Mouse (Mus musculus): ENCODE data around the gene Prrg4. TPM values are rescaled to one million over a fixed set of nuclear protein-coding genes. Genes with fewer than 3 reads are reported as not detected.
"Not testable (repeated sequence)": the region's sequence is repeated elsewhere in the genome, so short reads cannot be mapped to it uniquely, and the experiment has no call there.

Prrg4 gene
- polyA plus RNA-seq, 1 experiment from 2014 or later, result 0.35 TPM

DNA sequence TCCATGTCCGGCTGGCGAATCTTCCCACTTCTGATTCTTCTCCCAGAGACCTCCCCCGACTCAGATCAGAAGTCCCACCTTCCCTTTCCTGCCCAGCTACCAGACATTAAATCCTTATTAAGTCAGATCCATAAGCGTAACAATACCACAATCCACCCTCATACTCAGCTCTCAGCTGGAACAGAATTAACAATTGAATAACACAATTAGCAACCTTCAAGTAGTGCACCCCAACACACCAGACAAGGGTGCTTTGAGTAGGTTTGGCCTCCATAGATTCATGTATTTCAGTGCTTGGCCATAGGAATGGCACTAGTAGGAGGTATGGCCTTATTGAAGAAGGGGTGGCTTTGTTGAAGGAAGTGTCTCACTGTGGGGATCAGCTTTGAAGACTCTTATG lies 23.5 kb downstream of the Prrg4 start:
- H3K4me1 ChIP-seq, result no peaks in the 10 kb centered on the region
- H3K4me2 ChIP-seq (replicated peaks), result no peak overlapping the region
- no peaks in the 10 kb centered on the region for H3K36me3 ChIP-seq
- 90% methylated on average over 4 of the region's 4 CpGs for WGBS
- no peak overlapping the region for H3K9ac ChIP-seq
- ATAC-seq (ENCODE audit: low FRiP score, low read depth), result no peak
- H3K27me3 ChIP-seq (replicated peaks), result no peaks in the 10 kb centered on the region
- no peak overlapping the region for H3K27ac ChIP-seq
- H3K4me3 ChIP-seq, result no peak overlapping the region
- H3K9me3 ChIP-seq, result no peaks in the 10 kb centered on the region

GRCm38 (mm10) chr2:104818763-104819162 lies 30.9 kb downstream of the Prrg4 start:
- not testable (repeated sequence) for H3K4me1 ChIP-seq; H3K4me2 ChIP-seq (replicated peaks); H3K9ac ChIP-seq; H3K4me3 ChIP-seq; H3K27me3 ChIP-seq (replicated peaks); ATAC-seq (ENCODE audit: low FRiP score, low read depth); H3K27ac ChIP-seq; H3K9me3 ChIP-seq; H3K36me3 ChIP-seq
- 87% methylated on average over 3 of the region's 3 CpGs for WGBS

DNA sequence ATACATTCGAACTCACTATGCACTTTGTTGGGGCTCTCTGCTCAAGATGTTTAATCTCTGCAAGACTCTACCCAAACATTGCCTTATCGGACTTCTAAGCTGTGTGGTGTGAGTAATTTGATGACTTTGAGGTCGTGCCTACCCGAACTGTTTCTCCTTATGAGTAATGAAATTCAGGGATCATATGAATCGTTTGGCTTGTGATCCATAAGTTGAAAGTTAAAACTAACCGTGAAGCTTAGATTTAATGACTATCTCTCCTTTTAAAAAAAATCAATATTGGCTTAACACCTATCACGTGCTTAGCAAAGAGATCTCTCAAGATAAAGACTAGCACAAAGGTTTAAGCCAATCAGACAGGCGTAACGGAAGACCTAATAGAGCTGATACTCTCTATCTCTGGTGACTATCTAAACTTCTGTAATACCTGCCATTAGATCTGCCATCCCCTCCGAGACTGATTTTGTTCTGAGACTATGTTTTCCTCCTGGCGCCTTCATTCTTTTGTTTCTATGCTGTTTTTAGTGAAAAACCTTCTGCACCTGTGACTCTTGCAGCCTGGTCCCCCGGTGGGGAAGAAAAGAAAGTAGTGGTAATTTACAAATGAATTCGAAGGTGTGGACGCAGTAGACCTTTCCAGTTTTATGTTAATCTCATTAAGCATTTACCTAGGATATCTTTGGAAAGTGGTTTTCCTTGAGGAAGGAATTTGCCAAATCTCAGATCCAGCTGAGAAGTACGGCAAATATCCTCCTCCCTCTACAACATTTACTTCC lies 31.9 kb downstream of the Prrg4 start:
- ATAC-seq (ENCODE audit: low FRiP score, low read depth), result no peak; the same call in 1 of the 2 replicates
- H3K27me3 ChIP-seq (replicated peaks), result no peaks in the 10 kb centered on the region
- no peaks in the 10 kb centered on the region for H3K36me3 ChIP-seq
- peaks cover 10% of the 10 kb centered on the region; the same call in 1 of the 2 replicates for H3K4me1 ChIP-seq
- H3K4me3 ChIP-seq, result peak overlapping the region; percentile 81
- H3K27ac ChIP-seq, result no peak overlapping the region
- peak overlapping the region; percentile 96 for H3K9ac ChIP-seq
- H3K4me2 ChIP-seq (replicated peaks), result peak overlapping the region; percentile 65
- H3K9me3 ChIP-seq, result no peaks in the 10 kb centered on the region
- WGBS, result 3% methylated on average over 15 of the region's 15 CpGs

DNA sequence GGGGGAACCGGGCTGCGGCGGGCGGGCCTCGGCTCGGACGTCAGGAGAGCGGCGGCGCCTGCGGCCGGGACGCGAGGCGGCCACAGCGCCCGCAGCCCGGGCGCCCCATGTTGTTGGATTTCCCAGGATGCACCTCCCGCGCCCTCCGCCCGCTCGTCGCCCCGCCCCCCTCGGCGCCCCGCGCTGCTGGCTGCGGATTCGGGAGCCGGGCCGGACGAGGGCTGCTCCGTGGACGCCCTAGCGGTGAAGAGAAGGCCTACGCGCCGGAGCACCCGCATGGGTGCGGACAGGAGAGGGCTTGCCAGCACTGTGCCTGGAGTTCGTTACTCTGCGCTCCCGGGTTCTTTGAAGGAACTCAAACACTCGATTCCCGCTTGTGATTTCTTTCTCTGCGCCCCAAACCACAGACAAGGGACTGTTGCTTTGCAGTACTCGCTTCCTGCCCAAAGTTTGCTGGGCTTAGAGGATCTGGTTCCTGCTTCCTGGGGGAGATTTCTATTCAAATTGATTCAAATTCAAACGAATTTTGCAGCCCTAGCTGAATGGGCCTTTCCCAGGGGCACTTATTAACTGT lies 32.7 kb downstream of the Prrg4 start:
- Histone ChIP-seq H3K9me3 (no peaks in the 10 kb centered on the region), H3K27ac (peak overlapping the region; percentile 95), H3K4me1 (peaks cover 10% of the 10 kb centered on the region; the same call in 1 of the 2 replicates), H3K9ac (peak overlapping the region; percentile 96), H3K4me3 (peak overlapping the region; percentile 81), H3K36me3 (no peaks in the 10 kb centered on the region), H3K27me3 (replicated peaks) (no peaks in the 10 kb centered on the region), H3K4me2 (replicated peaks) (peak overlapping the region; percentile 65)
- under 1% methylated on average over 30 of the region's 51 CpGs for WGBS
- peak; percentile 98 for ATAC-seq (ENCODE audit: low FRiP score, low read depth)

DNA sequence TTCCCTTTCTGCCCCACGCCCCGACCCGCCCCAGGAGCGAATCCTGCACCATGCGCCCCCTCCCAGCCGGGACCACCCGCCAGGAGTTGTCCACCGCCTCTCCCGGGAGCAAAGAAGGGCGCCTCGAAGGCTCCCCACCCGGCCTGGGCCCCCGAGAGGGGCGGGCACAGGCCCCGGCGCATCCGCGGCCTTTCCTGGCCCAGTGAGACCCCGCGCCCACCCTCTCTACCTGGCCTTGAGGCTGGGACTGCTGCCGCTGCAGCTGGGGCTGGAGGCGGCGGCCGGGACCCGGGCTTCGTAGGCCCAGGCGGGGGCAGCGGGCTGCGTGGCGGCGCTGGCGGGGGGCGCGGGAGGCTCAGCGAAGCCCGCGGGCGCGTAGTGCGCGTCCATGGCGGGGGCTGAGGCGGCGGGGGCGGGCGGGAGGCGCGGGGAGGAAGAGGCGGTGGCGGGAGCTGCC lies 33.3 kb downstream of the Prrg4 start, which contains the start of gene Qser1:
Gene Qser1 (minus strand): TSS at position 390 of the 457 bp plus-strand sequence.
- under 1% methylated on average over 34 of the region's 50 CpGs for whole genome bisulfite sequencing
- H3K9ac ChIP-seq, result peak within 1 kb of the TSS; percentile 96
- peaks cover 10% of the 10 kb centered on the region; the same call in 1 of the 2 replicates for H3K4me1 ChIP-seq
- no peaks in the 10 kb centered on the region for H3K9me3 ChIP-seq
- peak within 1 kb of the TSS; percentile 81 for H3K4me3 ChIP-seq
- H3K27me3 ChIP-seq (replicated peaks), result no peaks in the 10 kb centered on the region
- ATAC-seq (ENCODE audit: low FRiP score, low read depth), result peak; percentile 75
- H3K4me2 ChIP-seq (replicated peaks), result peak within 1 kb of the TSS; percentile 65
- no peaks in the 10 kb centered on the region for H3K36me3 ChIP-seq
- H3K27ac ChIP-seq, result peak within 1 kb of the TSS; percentile 95

DNA sequence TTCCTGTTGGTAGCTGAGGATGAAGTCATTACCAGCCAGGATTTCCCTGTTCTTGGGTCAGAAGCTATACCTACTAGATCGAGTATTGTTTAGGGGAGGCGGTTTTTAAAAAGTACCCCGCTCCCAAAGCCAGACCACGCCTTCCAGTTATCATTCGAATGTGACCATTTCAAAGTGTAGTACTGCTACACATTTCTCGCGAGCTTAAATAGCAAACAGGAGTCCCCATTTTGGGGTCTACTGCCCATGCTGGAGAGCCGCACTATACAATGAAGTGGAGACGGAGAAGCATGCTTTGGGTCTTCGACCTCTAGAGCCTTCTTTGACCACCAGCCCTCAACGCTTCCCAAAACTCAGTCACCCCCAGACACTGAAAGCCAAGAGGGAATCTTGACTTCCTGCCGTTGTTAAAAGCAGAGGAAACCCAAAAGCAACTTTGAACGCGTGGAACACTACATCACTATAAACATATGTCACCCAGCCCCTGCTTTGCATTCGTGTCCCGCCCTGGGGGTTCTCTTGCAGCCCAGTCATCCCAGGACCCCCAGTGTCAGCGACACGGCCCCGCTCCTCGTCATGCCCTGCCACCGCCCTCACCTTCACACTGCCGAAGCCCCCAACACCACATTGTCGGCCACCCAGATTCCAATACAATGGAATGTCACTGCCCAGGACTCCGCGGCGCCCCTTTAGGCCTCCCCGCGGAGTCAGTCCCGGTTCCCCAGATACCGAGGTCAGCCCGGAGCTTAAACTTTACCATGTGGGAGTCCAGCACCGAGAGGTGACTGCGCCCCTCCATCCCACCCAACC lies 33.9 kb downstream of the Prrg4 start:
- Histone ChIP-seq H3K27me3 (replicated peaks) (no peaks in the 10 kb centered on the region), H3K9me3 (no peaks in the 10 kb centered on the region), H3K27ac (peak overlapping the region; percentile 95), H3K4me1 (peaks cover 10% of the 10 kb centered on the region; the same call in 1 of the 2 replicates), H3K9ac (peak overlapping the region; percentile 96), H3K36me3 (no peaks in the 10 kb centered on the region), H3K4me2 (replicated peaks) (peak overlapping the region; percentile 65), H3K4me3 (peak overlapping the region; percentile 81)
- WGBS, result under 1% methylated on average over 33 of the region's 33 CpGs
- peak; percentile 63 for ATAC-seq (ENCODE audit: low FRiP score, low read depth)

DNA sequence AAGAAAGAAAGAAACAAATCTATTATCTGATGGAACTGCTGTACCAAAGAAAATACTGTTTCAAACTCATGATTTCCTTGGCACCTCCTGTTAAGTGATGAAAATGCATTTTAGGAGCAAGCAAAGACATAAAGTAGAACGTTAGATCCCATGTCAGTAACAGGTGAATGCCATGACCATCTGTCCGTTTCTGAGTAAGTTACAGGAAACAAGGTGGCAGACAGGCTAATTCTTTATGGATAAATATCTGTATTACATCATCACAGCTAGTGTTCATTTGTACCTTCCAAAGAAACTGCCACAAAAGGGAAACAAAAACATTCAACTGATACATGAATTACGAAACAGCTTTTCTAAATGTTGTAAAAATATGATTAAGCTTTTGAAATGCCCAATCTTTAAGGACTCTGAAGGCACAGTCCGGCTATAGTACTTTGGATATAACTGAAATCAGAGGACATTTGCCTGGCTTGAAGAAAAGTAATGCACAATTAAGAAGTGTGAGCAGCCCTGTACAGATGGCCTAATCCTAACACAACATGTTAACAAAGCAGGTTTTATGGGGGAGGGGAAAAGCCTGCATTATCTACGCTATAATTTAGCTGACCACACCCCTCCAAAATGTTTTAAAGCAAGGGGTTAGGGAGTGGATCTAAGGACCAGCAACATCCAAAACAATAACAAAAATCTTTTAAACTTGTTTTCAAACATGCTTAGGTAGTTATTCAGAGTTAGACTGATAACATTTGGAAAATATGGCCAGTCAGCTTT lies 35.3 kb downstream of the Prrg4 start:
- ATAC-seq (ENCODE audit: low FRiP score, low read depth), result no peak
- H3K4me1 ChIP-seq, result peaks cover 10% of the 10 kb centered on the region; the same call in 1 of the 2 replicates
- H3K36me3 ChIP-seq, result no peaks in the 10 kb centered on the region; the same call in 1 of the 2 replicates
- H3K9me3 ChIP-seq, result no peaks in the 10 kb centered on the region
- no peaks in the 10 kb centered on the region for H3K27me3 ChIP-seq (replicated peaks)
- H3K4me3 ChIP-seq, result no peak overlapping the region
- H3K4me2 ChIP-seq (replicated peaks), result peak overlapping the region; percentile 33
- no peak overlapping the region for H3K9ac ChIP-seq
- H3K27ac ChIP-seq, result no peak overlapping the region
- WGBS, result 59% methylated on average over 5 of the region's 5 CpGs

DNA sequence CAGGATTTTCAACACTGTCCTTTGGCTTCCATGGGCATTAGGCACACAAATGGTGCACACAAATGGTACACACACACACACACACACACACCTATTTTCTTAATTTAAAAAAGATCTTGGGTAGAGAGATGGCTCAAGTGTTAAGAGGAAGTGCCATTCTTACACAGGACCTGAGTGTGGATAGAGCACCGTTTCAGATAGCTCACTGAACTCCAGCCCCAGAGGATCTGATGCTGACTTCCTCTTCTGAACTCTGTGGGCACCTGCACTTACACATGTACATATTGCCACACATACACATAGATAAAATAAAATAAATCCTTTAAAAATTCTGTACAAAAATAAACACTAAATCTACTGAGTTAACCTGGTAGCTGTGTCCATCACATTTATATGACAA lies 44.2 kb downstream of the Prrg4 start:
- Histone ChIP-seq H3K36me3 (no peaks in the 10 kb centered on the region; the same call in 1 of the 2 replicates), H3K27me3 (replicated peaks) (no peaks in the 10 kb centered on the region), H3K9me3 (0 out of 2 replicates have a peak, but pooled peaks cover 4% of the 10 kb centered on the region), H3K4me1 (no peaks in the 10 kb centered on the region), H3K4me2 (replicated peaks) (no peak overlapping the region), H3K9ac (no peak overlapping the region), H3K27ac (no peak overlapping the region), H3K4me3 (no peak overlapping the region)
- ATAC-seq (ENCODE audit: low FRiP score, low read depth), result no peak
- 94% methylated on average over 1 of the region's 1 CpGs for WGBS

Other genes starting within 250 kb of the Prrg4 start
- 68.8 and 76.3 TPM in 2 replicates for gene Tcp11l1, start 137.7 kb downstream of the Prrg4 start, polyA plus RNA-seq (2016; fragmentation: Nextera tagmentation; extraction: Ambion mirVana)
- gene Pin1rt1, start 133.5 kb downstream of the Prrg4 start, polyA plus RNA-seq (2016; fragmentation: Nextera tagmentation; extraction: Ambion mirVana), result 0.17 TPM in 1 of 2 replicates, not detected in the other
- 2.1 and 2.4 TPM in 2 replicates for gene Depdc7, start 107.0 kb downstream of the Prrg4 start, polyA plus RNA-seq (2016; fragmentation: Nextera tagmentation; extraction: Ambion mirVana)
- gene Qser1, start 33.1 kb downstream of the Prrg4 start, polyA plus RNA-seq (2016; fragmentation: Nextera tagmentation; extraction: Ambion mirVana), result 7.6 and 8.7 TPM in 2 replicates
- gene Ccdc73, start 17.9 kb upstream of the Prrg4 start, polyA plus RNA-seq (2016; fragmentation: Nextera tagmentation; extraction: Ambion mirVana), result 7.7 and 9.5 TPM in 2 replicates
- 226 and 232 TPM in 2 replicates for gene Eif3m, start 167.2 kb upstream of the Prrg4 start, polyA plus RNA-seq (2016; fragmentation: Nextera tagmentation; extraction: Ambion mirVana)
- not detected in 2 replicates for gene Gm11060, start 242.1 kb upstream of the Prrg4 start, polyA plus RNA-seq (2016; fragmentation: Nextera tagmentation; extraction: Ambion mirVana)